Mouse (Mus musculus) myocyte (in vitro differentiated cells): ENCODE data around the gene Lpp.

ENCODE experiments used
- CEBPB ChIP-seq: IDR thresholded peaks from 2 replicates; pipeline ENCODE4 v1.6.1; 2011; ENCODE audit warnings: mild to moderate bottlenecking, moderate library complexity; ENCODE audit not compliant: poor library complexity, insufficient read depth, severe bottlenecking
- POLR2A ChIP-seq: IDR thresholded peaks from one replicate; pipeline ENCODE4 v1.6.1; 2011; ENCODE audit warnings: low read depth, mild to moderate bottlenecking, control low read depth, moderate library complexity; ENCODE audit not compliant: insufficient read length

GRCm38 (mm10) chr16:24915470-24915869 lies 522.2 kb downstream of the Lpp start:
- TF ChIP-seq CEBPB (no peak), POLR2A (no peak)
